Mouse (Mus musculus) thymus, adult 2 months (tissue): Measurements from ENCODE around the gene Asap3.

Source experiments
- CTCF ChIP-seq: fragments of 200-500 bp; IDR thresholded peaks from 2 replicates; pipeline ENCODE4 v1.5.1; 2012; ENCODE audit warnings: mild to moderate bottlenecking, control low read depth, low read length, moderate library complexity, borderline replicate concordance; ENCODE audit not compliant: control insufficient read depth, poor library complexity, insufficient read depth; ENCODE audit errors: extremely low read depth
- POLR2A ChIP-seq: fragments of 200-500 bp; IDR thresholded peaks from 2 replicates; pipeline ENCODE4 v1.6.1; 2012; ENCODE audit warnings: mild to moderate bottlenecking, low read length, control low read depth, moderate library complexity; ENCODE audit not compliant: control insufficient read depth, poor library complexity, insufficient read depth; ENCODE audit errors: extremely low read depth

GRCm38 (mm10) chr4:136247729-136248463, 41.7 kb downstream of the Asap3 start, which contains the start of gene Tcea3:
- TF ChIP-seq CTCF (no peak), POLR2A (no peak)
